Mouse (Mus musculus) stomach, embryonic 16.5 days (tissue): ENCODE results near the gene Dhrs13. TPM values are rescaled to one million over a fixed set of nuclear protein-coding genes. Genes with fewer than 3 reads are reported as not detected.

Experiments
- ATAC-seq: fragments of 200-750 bp; cut with Nextera tagmentation; 2 replicates; pipeline ENCODE4 v1.8.0; 2017; ENCODE audit warnings: moderate number of reproducible peaks, moderate TSS enrichment; ENCODE audit not compliant: insufficient read depth, low FRiP score
- H3K27ac ChIP-seq: fragments of 300-500 bp; sonication (generic); 2 replicates; pipeline ENCODE4 v1.5.1; 2014; ENCODE audit warnings: low read length
- H3K27me3 ChIP-seq: fragments of 300-500 bp; sonication (generic); 2 replicates; pipeline ENCODE4 v1.6.1; 2014; ENCODE audit warnings: low read length, control low read depth, mixed read lengths; ENCODE audit not compliant: control insufficient read depth, insufficient read depth
- H3K36me3 ChIP-seq: fragments of 300-500 bp; sonication (generic); 2 replicates; pipeline ENCODE4 v1.6.1; 2014; ENCODE audit warnings: low read length; ENCODE audit not compliant: control insufficient read depth, insufficient read depth
- H3K4me1 ChIP-seq: fragments of 300-500 bp; sonication (generic); 2 replicates; pipeline ENCODE4 v1.6.1; 2014; ENCODE audit warnings: low read length, control low read depth, mixed read lengths; ENCODE audit not compliant: control insufficient read depth, insufficient read depth
- H3K4me2 ChIP-seq: fragments of 300-500 bp; sonication (generic); 2 replicates; pipeline ENCODE4 v1.6.1; 2014; ENCODE audit warnings: low read depth, low read length, mixed read lengths
- H3K4me3 ChIP-seq: fragments of 300-500 bp; sonication (generic); replicated peaks from 2 replicates; pipeline ENCODE4 v1.5.1; 2014; ENCODE audit warnings: mild to moderate bottlenecking, low read length
- H3K9ac ChIP-seq: fragments of 300-500 bp; sonication (generic); 2 replicates; pipeline ENCODE4 v1.6.1; 2014; ENCODE audit warnings: low read length
- H3K9me3 ChIP-seq: fragments of 300-500 bp; sonication (generic); replicated peaks from 2 replicates; pipeline ENCODE4 v1.6.1; 2016; ENCODE audit warnings: low read length, control low read depth; ENCODE audit not compliant: control insufficient read depth
- WGBS: fragments of 180-500 bp; shearing (Covaris S2); extraction: QIAGEN DNeasy Blood & Tissue Kit; methylation state at CpG from one replicate; pipeline ENCODE4 v1.1.7; 2014; 5-methylcytosine and 5-hydroxymethylcytosine counted together
- microRNA counts: library from miRNA; unstranded; fragments of <30 nt; microRNA quantifications from one replicate; lab custom pipeline; 2016
- microRNA-seq: library from miRNA; unstranded; fragments of <30 nt; microRNA quantifications from one replicate; pipeline ENCODE4, GENCODE M21; 2016
- polyA plus RNA-seq: library from polyadenylated mRNA; unstranded; fragments of >200 nt; fragmentation: Nextera tagmentation; extraction: Ambion mirVana; gene quantifications from 2 replicates; pipeline ENCODE4 v1.2.1, GENCODE M21; 2015

Dhrs13 gene
- polyA plus RNA-seq, 1 experiment from 2014 or later, result 13.8 TPM

GRCm38 (mm10) chr11:78074277-78074652 is 42.2 kb downstream of the Dhrs13 start:
- no peaks in the 10 kb centered on the region for H3K27me3 ChIP-seq
- H3K9ac ChIP-seq, result no peak overlapping the region
- peaks cover 10% of the 10 kb centered on the region; the same call in 1 of the 2 replicates for H3K4me1 ChIP-seq
- no peaks in the 10 kb centered on the region for H3K9me3 ChIP-seq
- WGBS, result 85% methylated on average over 2 of the region's 2 CpGs
- H3K4me3 ChIP-seq, result no peak overlapping the region
- H3K4me2 ChIP-seq, result no peak overlapping the region
- peaks cover 17% of the 10 kb centered on the region; the same call in 1 of the 2 replicates for H3K36me3 ChIP-seq
- H3K27ac ChIP-seq, result no peak overlapping the region
- ATAC-seq, result peak; percentile 30; the same call in 1 of the 2 replicates

- H3K9me3 ChIP-seq, result no peaks in the 10 kb centered on the region
- no peak for ATAC-seq
- H3K4me2 ChIP-seq, result no peak overlapping the region
- H3K4me3 ChIP-seq, result no peak overlapping the region
- H3K27ac ChIP-seq, result no peak overlapping the region
- no peaks in the 10 kb centered on the region for H3K27me3 ChIP-seq
- peaks cover 17% of the 10 kb centered on the region; the same call in 1 of the 2 replicates for H3K36me3 ChIP-seq
- peaks cover 13% of the 10 kb centered on the region; the same call in 1 of the 2 replicates for H3K4me1 ChIP-seq
- 88% methylated on average over 4 of the region's 4 CpGs for WGBS
- H3K9ac ChIP-seq, result no peak overlapping the region
Observed at GRCm38 (mm10) chr11:78074666-78075065, 42.6 kb downstream of the Dhrs13 start.

- Histone ChIP-seq H3K9me3 (no peaks in the 10 kb centered on the region), H3K9ac (peak within 1 kb of the TSS; percentile 88), H3K4me3 (peak within 1 kb of the TSS; percentile 84), H3K36me3 (peaks cover 9% of the 10 kb centered on the region; the same call in 1 of the 2 replicates), H3K27ac (peak within 1 kb of the TSS; percentile 75), H3K27me3 (no peaks in the 10 kb centered on the region), H3K4me1 (0 out of 2 replicates have a peak, but pooled peaks cover 8% of the 10 kb centered on the region), H3K4me2 (peak within 1 kb of the TSS; percentile 78)
- ATAC-seq, result peak; percentile 96
- WGBS, result under 1% methylated on average over 42 of the region's 42 CpGs
Observed at GRCm38 (mm10) chr11:78079961-78080921, 48.2 kb downstream of the Dhrs13 start, which contains the start of gene Eral1. Gene Eral1, minus strand, starts transcription at chr11:78080383.

GRCm38 (mm10) chr11:78083595-78083994 is 51.5 kb downstream of the Dhrs13 start:
- 29% methylated on average over 1 of the region's 1 CpGs for WGBS
- 0 out of 2 replicates have a peak, but pooled peaks cover 8% of the 10 kb centered on the region for H3K4me1 ChIP-seq
- H3K9me3 ChIP-seq, result no peaks in the 10 kb centered on the region
- H3K36me3 ChIP-seq, result no peaks in the 10 kb centered on the region
- H3K4me3 ChIP-seq, result no peak overlapping the region
- no peak overlapping the region for H3K27ac ChIP-seq
- H3K27me3 ChIP-seq, result no peaks in the 10 kb centered on the region
- H3K9ac ChIP-seq, result no peak overlapping the region
- no peak overlapping the region for H3K4me2 ChIP-seq
- no peak for ATAC-seq

GRCm38 (mm10) chr11:78086925-78087479 is 54.9 kb downstream of the Dhrs13 start:
- Histone ChIP-seq H3K4me2 (no peak overlapping the region), H3K9me3 (no peaks in the 10 kb centered on the region), H3K27me3 (no peaks in the 10 kb centered on the region), H3K36me3 (no peaks in the 10 kb centered on the region), H3K27ac (no peak overlapping the region), H3K4me3 (no peak overlapping the region), H3K4me1 (no peaks in the 10 kb centered on the region), H3K9ac (no peak overlapping the region)
- ATAC-seq, result no peak
- WGBS, result 67% methylated on average over 4 of the region's 4 CpGs

MicroRNAs encoded within 50 kb of the gene (microRNA counts, 519-probe panel; counts per million panel counts)
- microRNA mmu-miR-144 (lab: Ali Mortazavi, UCI) (3,708 counts per million, percentile 86 among the panel's probes with 10 or more counts), microRNA mmu-miR-451 (lab: Ali Mortazavi, UCI) (3,336 counts per million, percentile 77 among the panel's probes with 10 or more counts)

Small RNAs within 50 kb of the gene (microRNA-seq; reads per million reads assigned to microRNA genes)
- gene Mir144, result 211 reads per million, percentile 62 among the genes with 10 or more reads in this experiment
- not detected for gene Mir451a
- not detected for gene Mir451b

Other genes starting within 250 kb of the Dhrs13 start
- 1.2 and 1.4 TPM in 2 replicates for gene Gm10277, start 244.5 kb upstream of the Dhrs13 start, polyA plus RNA-seq
- 20.8 and 23.5 TPM in 2 replicates for gene Pipox, start 138.2 kb upstream of the Dhrs13 start, polyA plus RNA-seq
- 2.0 and 2.3 TPM in 2 replicates for gene Sez6, start 101.5 kb upstream of the Dhrs13 start, polyA plus RNA-seq
- 10.9 and 11.5 TPM in 2 replicates for gene Phf12, start 49.5 kb upstream of the Dhrs13 start, polyA plus RNA-seq
- gene Flot2, start 5.7 kb downstream of the Dhrs13 start, polyA plus RNA-seq, result 59.0 and 61.1 TPM in 2 replicates
- 28.3 and 29.0 TPM in 2 replicates for gene Eral1, start 48.1 kb downstream of the Dhrs13 start, polyA plus RNA-seq
- gene Fam222b, start 62.4 kb downstream of the Dhrs13 start, polyA plus RNA-seq, result 9.5 and 11.5 TPM in 2 replicates
- gene Traf4, start 133.3 kb downstream of the Dhrs13 start, polyA plus RNA-seq, result 50.9 and 55.1 TPM in 2 replicates
- 16.7 and 19.0 TPM in 2 replicates for gene Nek8, start 144.4 kb downstream of the Dhrs13 start, polyA plus RNA-seq
- 32.5 and 32.8 TPM in 2 replicates for gene Tlcd1, start 144.4 kb downstream of the Dhrs13 start, polyA plus RNA-seq
- gene Rpl23a, start 151.3 kb downstream of the Dhrs13 start, polyA plus RNA-seq, result 1,025 and 1,263 TPM in 2 replicates
- 88.3 and 90.9 TPM in 2 replicates for gene Rab34, start 156.2 kb downstream of the Dhrs13 start, polyA plus RNA-seq
- 3.1 and 3.7 TPM in 2 replicates for gene Proca1, start 161.1 kb downstream of the Dhrs13 start, polyA plus RNA-seq
- gene Sdf2, start 213.5 kb downstream of the Dhrs13 start, polyA plus RNA-seq, result 89.2 and 106 TPM in 2 replicates
- 29.3 and 31.7 TPM in 2 replicates for gene Supt6, start 213.7 kb downstream of the Dhrs13 start, polyA plus RNA-seq
- 72.4 and 80.3 TPM in 2 replicates for gene 2610507B11Rik, start 229.5 kb downstream of the Dhrs13 start, polyA plus RNA-seq